Mouse (Mus musculus) heart, adult 2 months (tissue): Measurements from ENCODE around the gene Spef1. TPM values are rescaled to one million over a fixed set of nuclear protein-coding genes. Genes with fewer than 3 reads are reported as not detected.

Experiments used
- DNase-seq, 2 experiments: peaks; one replicate each; pipeline ENCODE4 v3.0.0; 2021
- H3K27ac ChIP-seq: fragments of 200-600 bp; 2 replicates; pipeline ENCODE4 v1.8.1; 2022
- H3K27me3 ChIP-seq: fragments of 200-500 bp; 2 replicates; pipeline ENCODE4 v1.6.1; 2012; ENCODE audit warnings: mild to moderate bottlenecking, low read length, inconsistent platforms, mixed read lengths; ENCODE audit not compliant: control insufficient read depth, insufficient read depth
- H3K36me3 ChIP-seq: fragments of 200-500 bp; 2 replicates; pipeline ENCODE4 v1.6.1; 2012; ENCODE audit warnings: low read length, inconsistent platforms; ENCODE audit not compliant: control insufficient read depth, insufficient read depth
- H3K4me1 ChIP-seq: fragments of 200-500 bp; 2 replicates; pipeline ENCODE4 v1.6.1; 2011; ENCODE audit warnings: low read length; ENCODE audit not compliant: control insufficient read depth, insufficient read depth
- H3K4me3 ChIP-seq: fragments of 200-600 bp; 2 replicates; pipeline ENCODE4 v1.8.1; 2022
- H3K79me2 ChIP-seq: fragments of 200-500 bp; replicated peaks from 2 replicates; pipeline ENCODE4 v1.6.1; 2012; ENCODE audit warnings: mild to moderate bottlenecking, inconsistent platforms, low read length, moderate library complexity, mixed read lengths; ENCODE audit not compliant: control insufficient read depth, insufficient read depth
- H3K9ac ChIP-seq: fragments of 200-500 bp; 2 replicates; pipeline ENCODE4 v1.6.1; 2012; ENCODE audit warnings: low read depth, mild to moderate bottlenecking, control low read depth, inconsistent platforms, low read length, mixed read lengths
- CTCF ChIP-seq: fragments of 200-600 bp; IDR thresholded peaks from 2 replicates; pipeline ENCODE4 v1.8.1; 2022; ENCODE audit warnings: antibody characterized with exemption, mild to moderate bottlenecking, moderate library complexity
- EP300 ChIP-seq: fragments of 200-500 bp; IDR thresholded peaks from 2 replicates; pipeline ENCODE4 v1.6.1; 2011; ENCODE audit warnings: low read depth, low read length, control low read depth; ENCODE audit not compliant: insufficient read depth
- POLR2A ChIP-seq: fragments of 200-500 bp; IDR thresholded peaks from 2 replicates; pipeline ENCODE4 v1.6.1; 2011; ENCODE audit warnings: mild to moderate bottlenecking, low read depth, low read length, control low read depth; ENCODE audit not compliant: insufficient read depth
- WGBS: fragments of 180-500 bp; shearing (Covaris S2); methylation state at CpG from one replicate; pipeline ENCODE4 v1.1.7; 2018; 5-methylcytosine and 5-hydroxymethylcytosine counted together
- intact Hi-C: fragments of 180-260 bp; cut with DNase I; formaldehyde crosslinking; loops from one replicate; pipeline ENCODE4 v1.15.1; 2025
- polyA plus RNA-seq: library from polyadenylated mRNA; depleted of rRNA; stranded (reverse); fragments of >200 nt; gene quantifications from 2 replicates; pipeline ENCODE4 v1.2.3, GENCODE M21; 2012
- total RNA-seq, 2 experiments: library from RNA; stranded (reverse); gene quantifications; 2 replicates each; pipeline ENCODE4 v1.2.3; 2021

The Spef1 gene
- total and polyA plus RNA-seq, 3 experiments = 3.3 to 5.2 (median 4.4) TPM

GRCm38 (mm10) chr2:131134826-131135400 is 52.2 kb downstream of the Spef1 start:
- 49% methylated on average over 8 of the region's 8 CpGs for WGBS
- H3K4me3 ChIP-seq = no peak overlapping the region; the same call in 1 of the 2 replicates
- H3K4me1 ChIP-seq = peaks cover 30% of the 10 kb centered on the region
- H3K27me3 ChIP-seq = no peaks in the 10 kb centered on the region
- peak overlapping the region; percentile 44 for H3K9ac ChIP-seq
- H3K79me2 ChIP-seq = no peaks in the 10 kb centered on the region
- TF ChIP-seq EP300 = no peak
- TF ChIP-seq CTCF = no peak
- TF ChIP-seq POLR2A = no peak
- intact Hi-C loops = no loop called here
- peak overlapping the region; percentile 94 for H3K27ac ChIP-seq
- DNase-seq = peak in 1 of 2 experiments; percentile 18
- H3K36me3 ChIP-seq = peaks cover 43% of the 10 kb centered on the region

DNA sequence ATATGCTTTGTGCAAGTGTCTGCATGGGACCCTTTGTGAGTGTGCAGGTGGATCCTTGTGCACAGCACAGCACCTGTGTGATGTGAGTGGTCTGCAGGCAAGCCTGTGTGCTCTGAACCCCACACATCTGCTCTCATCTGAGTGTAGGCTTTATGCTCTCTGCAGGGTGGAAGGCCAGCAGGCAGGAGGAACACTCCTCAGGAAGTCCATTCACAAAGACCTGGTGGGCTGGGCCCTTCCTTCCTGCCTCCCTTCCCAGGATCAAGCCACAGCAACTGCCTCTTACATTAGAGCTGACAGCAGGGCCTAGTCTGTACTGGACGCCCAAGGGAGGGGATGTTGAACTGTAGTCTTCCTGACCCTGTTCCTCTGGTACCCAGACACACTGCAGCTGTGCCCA is 52.7 kb downstream of the Spef1 start:
- H3K9ac ChIP-seq = peak overlapping the region; percentile 42
- peaks cover 27% of the 10 kb centered on the region for H3K4me1 ChIP-seq
- H3K27me3 ChIP-seq = no peaks in the 10 kb centered on the region
- peaks cover 40% of the 10 kb centered on the region for H3K36me3 ChIP-seq
- no peaks in the 10 kb centered on the region for H3K79me2 ChIP-seq
- intact Hi-C loops = no loop called here
- peak overlapping the region; percentile 94 for H3K27ac ChIP-seq
- TF ChIP-seq CTCF (no peak), EP300 (peak; percentile 98), POLR2A (peak; percentile 86)
- peak; percentile 71 to 82 for DNase-seq
- WGBS = 19% methylated on average over 1 of the region's 1 CpGs
- H3K4me3 ChIP-seq = peak overlapping the region; percentile 7; the same call in 1 of the 2 replicates

DNA sequence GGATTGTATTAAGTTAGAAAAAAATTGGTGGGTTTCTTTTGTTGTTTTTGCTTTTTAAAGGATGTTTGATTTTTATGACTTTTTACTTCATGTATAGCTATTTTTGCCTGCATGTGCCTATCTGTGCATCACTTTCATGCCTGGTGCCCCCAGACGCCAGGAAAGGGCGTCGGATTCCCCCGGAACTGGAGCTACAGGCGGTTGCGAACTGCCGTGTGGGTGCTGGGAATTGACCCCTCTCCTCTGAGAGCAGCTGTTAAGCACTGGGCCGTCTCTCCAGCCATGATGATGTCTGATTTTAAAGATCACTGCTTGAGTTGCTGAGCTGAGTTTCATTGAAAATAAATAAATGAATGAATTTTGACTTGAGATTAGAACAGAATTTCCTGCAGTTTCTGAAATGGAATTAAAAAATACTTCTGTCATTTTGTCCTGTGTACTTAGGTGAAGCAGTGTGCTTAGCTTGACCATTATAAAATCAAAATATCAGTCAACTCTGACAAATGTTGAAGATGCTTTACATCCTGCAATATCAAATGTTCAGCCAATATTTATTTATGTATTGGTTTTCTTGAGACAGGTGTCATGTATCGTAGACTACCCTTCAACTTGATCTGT is 54.0 kb downstream of the Spef1 start, which contains the start of gene Gm11037:
TSS of gene Gm11037 (plus strand) at position 568 of the 618 bp plus-strand sequence.
- TF ChIP-seq POLR2A = no peak
- TF ChIP-seq EP300 = no peak
- no peak for TF ChIP-seq CTCF
- intact Hi-C loops = no loop called here
- WGBS = 59% methylated on average over 9 of the region's 9 CpGs
- Histone ChIP-seq H3K4me1 (peaks cover 24% of the 10 kb centered on the region), H3K27me3 (no peaks in the 10 kb centered on the region), H3K79me2 (no peaks in the 10 kb centered on the region), H3K27ac (peak within 1 kb of the TSS; percentile 75), H3K9ac (peak within 1 kb of the TSS; percentile 23), H3K4me3 (peak within 1 kb of the TSS; percentile 12; the same call in 1 of the 2 replicates), H3K36me3 (peaks cover 35% of the 10 kb centered on the region)
- no peak for DNase-seq

GRCm38 (mm10) chr2:131132111-131132888 is 54.8 kb downstream of the Spef1 start:
- H3K4me3 ChIP-seq = peak overlapping the region; percentile 12; the same call in 1 of the 2 replicates
- intact Hi-C loops = no loop called here
- TF ChIP-seq EP300 (no peak), POLR2A (no peak), CTCF (no peak)
- peaks cover 24% of the 10 kb centered on the region for H3K4me1 ChIP-seq
- H3K27me3 ChIP-seq = no peaks in the 10 kb centered on the region
- H3K79me2 ChIP-seq = no peaks in the 10 kb centered on the region
- peaks cover 28% of the 10 kb centered on the region for H3K36me3 ChIP-seq
- peak overlapping the region; percentile 75 for H3K27ac ChIP-seq
- H3K9ac ChIP-seq = no peak overlapping the region
- DNase-seq = peak in 1 of 2 experiments; percentile 2
- WGBS = 59% methylated on average over 10 of the region's 10 CpGs

- WGBS = 82% methylated on average over 2 of the region's 2 CpGs
- H3K27me3 ChIP-seq = no peaks in the 10 kb centered on the region
- H3K27ac ChIP-seq = peak overlapping the region; percentile 75
- TF ChIP-seq CTCF (no peak), EP300 (no peak), POLR2A (no peak)
- no peaks in the 10 kb centered on the region for H3K79me2 ChIP-seq
- intact Hi-C loops = no loop called here
- H3K9ac ChIP-seq = no peak overlapping the region
- no peak for DNase-seq
- H3K4me3 ChIP-seq = no peak overlapping the region; the same call in 1 of the 2 replicates
- H3K4me1 ChIP-seq = peaks cover 30% of the 10 kb centered on the region
- H3K36me3 ChIP-seq = peaks cover 21% of the 10 kb centered on the region
Measured at GRCm38 (mm10) chr2:131130849-131131248, 56.2 kb downstream of the Spef1 start.

DNA sequence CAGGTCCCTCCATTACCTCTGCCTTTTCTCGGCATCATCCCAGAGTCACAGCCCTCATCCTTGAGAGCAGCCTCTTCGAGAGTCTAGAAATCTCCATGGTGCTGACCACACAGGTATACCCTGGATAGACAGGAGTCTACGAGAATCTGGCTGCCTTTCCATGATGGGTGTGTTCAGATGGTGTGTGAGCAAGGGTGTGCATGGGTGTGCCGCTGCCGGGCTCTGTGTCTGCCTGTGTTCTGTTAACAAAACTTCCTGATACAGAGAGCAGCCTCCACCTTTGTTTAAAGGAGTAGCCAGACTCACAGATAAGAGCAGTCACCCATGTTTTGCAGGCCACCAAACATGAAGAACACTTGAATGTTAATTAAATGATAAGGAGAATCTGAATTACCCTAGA is 57.2 kb downstream of the Spef1 start:
- TF ChIP-seq EP300 (no peak), CTCF (no peak), POLR2A (peak; percentile 59)
- Histone ChIP-seq H3K27me3 (no peaks in the 10 kb centered on the region), H3K79me2 (no peaks in the 10 kb centered on the region), H3K27ac (peak overlapping the region; percentile 97), H3K4me3 (peak overlapping the region; percentile 81), H3K9ac (peak overlapping the region; percentile 30; the same call in 1 of the 2 replicates), H3K36me3 (peaks cover 18% of the 10 kb centered on the region), H3K4me1 (peaks cover 26% of the 10 kb centered on the region)
- intact Hi-C loops = no loop called here
- peak; percentile 54 to 55 for DNase-seq
- WGBS = 46% methylated on average over 5 of the region's 5 CpGs
